Mouse (Mus musculus): ENCODE measurements around the gene Fgd3.

Fgd3 gene

DNA sequence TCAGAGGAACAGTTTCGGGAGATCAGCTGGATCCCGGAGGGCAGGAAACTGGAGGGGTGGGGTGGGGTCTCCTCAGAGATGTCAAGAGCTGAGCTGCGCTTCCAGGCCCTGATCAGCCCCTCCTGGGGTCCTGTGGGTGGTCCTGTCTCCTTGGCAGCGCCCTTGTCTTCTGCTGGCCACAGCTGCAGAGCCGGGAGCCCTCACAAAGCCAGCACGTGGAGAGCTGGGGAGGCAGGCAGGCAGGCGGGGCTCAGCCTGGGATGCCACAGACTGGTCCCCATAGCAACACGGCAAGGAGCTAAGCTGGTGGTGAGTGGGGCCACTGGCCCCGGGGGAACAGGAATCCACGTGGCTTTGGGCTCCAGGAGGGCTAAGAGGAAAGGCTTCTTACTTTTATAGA lies at the start of gene Fgd3:
TSS of gene Fgd3 (minus strand) at position 272 of the 400 bp plus-strand sequence.
- no peak for DNase-seq (ENCODE audit: low spot score in 2 of 2)

- DNase-seq (ENCODE audit: low spot score in 2 of 2): no peak
Measured at GRCm38 (mm10) chr13:49369404-49369803, 49.3 kb upstream of the Fgd3 start.

GRCm38 (mm10) chr13:49367657-49368440 lies 47.7 kb upstream of the Fgd3 start:
- no peak for DNase-seq (ENCODE audit: low spot score in 2 of 2)

DNA sequence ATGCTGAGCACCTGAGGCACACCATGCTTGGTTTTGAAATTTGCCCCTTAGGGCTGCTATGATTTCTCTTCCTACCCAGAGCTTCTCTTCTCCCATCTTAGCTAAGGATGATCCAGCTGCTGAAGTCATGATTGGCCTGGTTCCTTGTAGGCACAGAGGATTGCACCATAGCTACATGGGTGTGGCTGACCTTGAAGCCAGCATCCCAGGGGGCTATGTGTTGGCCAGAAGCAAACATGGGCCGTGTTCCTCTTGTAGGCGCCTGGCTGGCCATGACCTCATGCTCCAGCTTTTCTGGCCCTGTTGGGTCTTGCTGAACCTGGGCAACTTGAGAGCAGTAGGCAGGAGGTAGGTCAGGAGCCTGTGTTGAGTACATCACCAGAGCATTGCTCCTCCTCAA lies 44.6 kb upstream of the Fgd3 start:
- peak; percentile 47 to 84 for DNase-seq (ENCODE audit: low spot score in 2 of 2)

DNA sequence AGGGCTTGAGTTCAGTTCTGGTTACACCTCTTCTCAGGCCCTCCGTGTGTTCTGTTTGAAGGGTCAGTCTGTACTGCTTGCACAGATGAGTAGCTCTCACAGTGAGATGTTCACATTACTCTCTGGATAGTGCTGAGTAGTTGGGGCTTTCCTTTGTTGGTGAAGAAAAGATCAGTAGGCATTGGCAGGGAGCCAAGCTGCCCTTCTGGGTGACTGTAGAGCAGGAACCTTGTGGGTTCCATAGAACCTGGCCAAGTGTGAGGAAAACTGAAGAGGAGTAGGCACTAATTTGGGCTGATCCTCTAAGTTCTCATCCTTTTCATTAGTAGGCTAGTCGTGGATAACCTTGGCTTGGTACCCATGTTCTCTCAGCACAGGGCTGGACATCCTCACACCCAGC lies 42.7 kb upstream of the Fgd3 start:
- no peak for DNase-seq (ENCODE audit: low spot score in 2 of 2)

- no peak for DNase-seq (ENCODE audit: low spot score in 2 of 2)
Measured at GRCm38 (mm10) chr13:49362364-49362763, 42.3 kb upstream of the Fgd3 start.

DNA sequence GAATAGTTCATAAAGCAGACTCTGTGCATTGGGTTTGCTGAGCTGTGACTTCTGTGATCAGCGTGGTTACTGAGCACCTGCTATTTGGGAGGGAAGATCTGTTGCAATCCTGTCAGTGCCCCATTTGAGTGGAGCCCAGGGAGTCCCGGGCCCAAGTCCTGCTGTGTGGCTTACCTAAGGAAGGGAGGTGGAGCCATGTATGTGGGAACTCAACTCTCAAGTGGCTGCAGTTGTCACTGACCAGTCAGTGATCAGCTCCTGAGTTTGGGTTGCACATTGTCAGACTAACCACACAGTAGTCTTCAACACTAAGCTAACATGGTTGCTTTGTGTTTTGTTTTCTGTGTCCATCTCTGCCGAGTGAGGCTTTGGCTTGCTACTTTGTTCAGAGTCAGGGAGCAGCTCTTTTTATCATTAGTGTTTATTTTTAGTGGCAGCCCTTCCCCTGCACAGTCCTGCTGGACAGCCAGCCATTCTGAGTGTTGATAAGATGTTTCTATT lies 40.8 kb upstream of the Fgd3 start:
- no peak for DNase-seq (ENCODE audit: low spot score in 2 of 2)

GRCm38 (mm10) chr13:49358184-49358583 lies 38.1 kb upstream of the Fgd3 start:
- no peak for DNase-seq (ENCODE audit: low spot score in 2 of 2)

GRCm38 (mm10) chr13:49357367-49358026 lies 37.4 kb upstream of the Fgd3 start:
- DNase-seq (ENCODE audit: low spot score in 2 of 2): no peak

- DNase-seq (ENCODE audit: low spot score in 2 of 2): no peak
Measured at GRCm38 (mm10) chr13:49356090-49356489, 36.0 kb upstream of the Fgd3 start.

GRCm38 (mm10) chr13:49355461-49356061 lies 35.5 kb upstream of the Fgd3 start:
- DNase-seq (ENCODE audit: low spot score in 2 of 2): no peak

GRCm38 (mm10) chr13:49353991-49354507 lies 33.9 kb upstream of the Fgd3 start:
- no peak for DNase-seq (ENCODE audit: low spot score in 2 of 2)

DNA sequence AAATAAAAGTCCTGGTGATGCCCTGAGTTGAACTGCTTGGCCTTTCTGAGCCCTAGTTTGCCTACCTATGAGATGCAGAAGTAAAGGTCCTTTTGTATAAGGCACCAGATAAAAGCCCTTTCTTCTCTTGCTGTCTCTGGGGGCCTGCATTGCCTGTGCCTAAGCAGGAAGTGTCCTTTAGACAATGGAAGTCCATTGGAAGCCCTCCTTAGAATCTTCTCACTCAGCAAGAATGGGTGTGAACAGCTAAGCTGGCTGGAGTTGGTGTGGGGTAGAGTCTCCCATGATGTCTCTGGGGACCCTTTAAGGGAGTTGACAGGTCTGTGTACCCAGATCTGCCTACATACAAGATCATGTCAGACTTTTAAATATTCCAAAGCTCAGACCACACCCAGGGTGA lies 33.3 kb upstream of the Fgd3 start:
- no peak for DNase-seq (ENCODE audit: low spot score in 2 of 2)

- no peak for DNase-seq (ENCODE audit: low spot score in 2 of 2)
Measured at GRCm38 (mm10) chr13:49352581-49353159, 32.6 kb upstream of the Fgd3 start.

DNA sequence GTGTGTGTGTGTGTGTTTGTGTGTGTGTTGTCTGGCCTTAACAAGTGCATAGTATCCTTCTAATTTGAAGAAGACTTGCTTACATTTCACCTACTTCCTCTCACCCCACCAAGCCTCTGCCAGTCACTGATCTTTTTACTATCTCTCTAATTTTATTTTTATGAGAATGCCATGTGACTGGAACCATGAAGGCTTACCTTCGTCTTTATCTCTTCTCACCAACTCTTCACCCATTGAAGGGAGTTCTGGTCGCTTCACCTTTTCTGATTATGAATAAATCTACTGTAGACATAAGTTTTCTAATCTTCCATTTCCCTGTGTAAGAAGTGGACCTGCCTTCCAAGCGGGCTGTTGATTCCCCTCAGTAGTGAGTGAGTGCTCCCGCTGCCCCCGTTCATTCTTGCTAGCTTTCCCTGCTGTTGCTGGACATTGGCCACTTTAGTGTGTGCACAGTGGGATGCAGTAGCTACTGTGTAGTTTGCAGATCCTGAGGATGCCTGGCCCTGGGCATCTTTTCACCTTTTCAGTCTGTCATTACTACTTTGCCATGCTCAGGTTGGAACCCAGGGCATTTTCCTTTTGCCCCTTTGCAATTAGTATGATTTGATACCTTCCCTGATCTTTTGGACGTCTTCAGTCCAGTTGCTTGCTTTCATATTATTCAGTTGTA lies 29.9 kb upstream of the Fgd3 start:
- no peak for DNase-seq (ENCODE audit: low spot score in 2 of 2)

DNA sequence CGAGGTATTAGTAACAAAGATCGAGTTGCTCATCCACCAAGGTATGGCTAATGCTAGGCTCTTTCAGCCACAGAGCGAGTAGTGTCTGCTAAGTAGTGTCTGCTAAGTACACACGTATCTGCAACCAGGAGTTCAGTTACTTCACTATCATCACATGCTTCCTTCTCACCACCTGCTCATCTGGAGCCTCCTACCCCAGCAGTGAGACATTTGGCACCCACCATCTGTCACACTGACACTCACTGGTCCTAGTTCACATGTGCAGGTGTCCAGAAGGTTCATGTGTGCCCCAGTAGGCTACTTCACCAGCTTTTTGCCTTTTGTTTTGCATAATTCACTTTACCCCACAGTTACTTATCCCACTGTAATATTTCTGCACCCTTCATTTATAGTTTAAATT lies 29.2 kb upstream of the Fgd3 start:
- DNase-seq (ENCODE audit: low spot score in 2 of 2): no peak

- no peak for DNase-seq (ENCODE audit: low spot score in 2 of 2)
Measured at GRCm38 (mm10) chr13:49348522-49348921, 28.4 kb upstream of the Fgd3 start.

DNA sequence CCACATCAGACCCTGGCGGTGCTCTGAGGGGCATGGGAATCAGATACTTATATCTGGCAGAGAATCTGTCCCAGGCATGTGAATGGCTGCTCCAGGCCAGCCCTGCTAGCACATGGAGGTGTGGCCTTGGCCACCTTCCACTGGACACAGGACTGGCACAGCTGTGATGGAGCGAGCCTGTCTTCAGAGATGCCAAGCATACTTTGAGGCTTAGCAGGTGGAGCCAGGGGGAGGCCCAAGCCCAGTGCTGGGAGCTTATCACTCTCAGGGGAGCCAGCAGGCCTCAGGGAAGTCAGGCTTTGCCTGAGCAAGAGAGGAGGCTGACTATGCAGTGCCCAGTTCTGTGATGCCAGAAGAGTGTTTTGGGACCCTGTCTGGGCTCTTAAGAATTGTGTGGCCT lies 25.4 kb upstream of the Fgd3 start:
- DNase-seq (ENCODE audit: low spot score in 2 of 2): peak in 1 of 2 experiments; percentile 54

- no peak for DNase-seq (ENCODE audit: low spot score in 2 of 2)
Measured at GRCm38 (mm10) chr13:49344567-49344966, 24.5 kb upstream of the Fgd3 start.

GRCm38 (mm10) chr13:49342723-49343100 lies 22.6 kb upstream of the Fgd3 start:
- DNase-seq (ENCODE audit: low spot score in 2 of 2): no peak

All from urinary bladder, postnatal 36 days (tissue).